Mouse (Mus musculus): ENCODE measurements around the gene Ilf3.

DNA sequence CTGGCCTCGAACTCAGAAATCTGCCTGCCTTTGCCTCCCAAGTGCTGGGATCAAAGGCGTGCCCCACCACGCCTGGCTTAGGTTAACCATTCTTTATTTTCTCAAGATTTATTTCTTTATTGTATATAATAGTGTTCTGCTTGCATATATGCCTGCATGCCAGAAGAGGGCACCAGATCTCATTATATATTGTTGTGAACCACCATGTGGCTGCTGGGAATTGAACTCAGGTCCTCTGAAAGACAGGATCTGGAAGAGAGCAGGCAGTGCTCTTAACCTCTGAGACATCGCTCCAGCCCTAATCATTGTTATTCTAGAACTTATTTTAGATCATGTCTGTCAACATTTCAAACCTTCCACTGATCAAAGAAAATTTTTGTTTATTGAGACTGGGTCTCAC, 48.2 kb upstream of the Ilf3 start:
- no peak for TF ChIP-seq CTCF (IDR thresholded peaks at IDR 0.05; ENCODE audit: control insufficient read depth, insufficient read depth, low read length)
- TF ChIP-seq POLR2A (IDR thresholded peaks at IDR 0.05; ENCODE audit: borderline replicate concordance, control insufficient read depth, low read depth, low read length), result no peak
